Mouse (Mus musculus) cerebellum, adult 2 months (tissue): ENCODE measurements around the gene Iqgap2. TPM values are rescaled to one million over a fixed set of nuclear protein-coding genes. Genes with fewer than 3 reads are reported as not detected.

Experiments used
- DNase-seq, 2 experiments: peaks; one replicate each; pipeline ENCODE4 v3.0.0; 2021
- H3K27ac ChIP-seq: fragments of 200-500 bp; 2 replicates; pipeline ENCODE4 v1.5.1; 2012; ENCODE audit warnings: low read length, control low read depth, inconsistent platforms; ENCODE audit not compliant: insufficient read depth
- H3K27me3 ChIP-seq: fragments of 200-500 bp; 2 replicates; pipeline ENCODE4 v1.6.1; 2012; ENCODE audit warnings: inconsistent platforms, mild to moderate bottlenecking, low read length, moderate library complexity; ENCODE audit not compliant: control insufficient read depth, insufficient read depth
- H3K4me1 ChIP-seq: fragments of 200-500 bp; 2 replicates; pipeline ENCODE4 v1.6.1; 2011; ENCODE audit warnings: low read length; ENCODE audit not compliant: control insufficient read depth, insufficient read depth
- H3K4me3 ChIP-seq: fragments of 200-500 bp; replicated peaks from 2 replicates; pipeline ENCODE3; 2011; ENCODE audit warnings: mild to moderate bottlenecking, low read depth, low read length, control low read depth; ENCODE audit not compliant: insufficient read depth
- CTCF ChIP-seq: fragments of 200-500 bp; IDR thresholded peaks from 2 replicates; pipeline ENCODE4 v1.5.1; 2011; ENCODE audit warnings: low read depth, mild to moderate bottlenecking, control low read depth, low read length, moderate library complexity, borderline replicate concordance; ENCODE audit not compliant: insufficient read depth
- POLR2A ChIP-seq: fragments of 200-500 bp; IDR thresholded peaks from 2 replicates; pipeline ENCODE4 v1.6.1; 2011; ENCODE audit warnings: low read length, control low read depth, borderline replicate concordance; ENCODE audit not compliant: insufficient read depth
- WGBS: fragments of 180-500 bp; shearing (Covaris S2); methylation state at CpG from one replicate; pipeline ENCODE4 v1.1.7; 2018; 5-methylcytosine and 5-hydroxymethylcytosine counted together
- polyA plus RNA-seq: library from polyadenylated mRNA; depleted of rRNA; stranded (reverse); fragments of >200 nt; gene quantifications from 2 replicates; pipeline ENCODE4 v1.2.3, GENCODE M21; 2012

Gene Iqgap2
- polyA plus RNA-seq, 1 experiment: 1.3 TPM

DNA sequence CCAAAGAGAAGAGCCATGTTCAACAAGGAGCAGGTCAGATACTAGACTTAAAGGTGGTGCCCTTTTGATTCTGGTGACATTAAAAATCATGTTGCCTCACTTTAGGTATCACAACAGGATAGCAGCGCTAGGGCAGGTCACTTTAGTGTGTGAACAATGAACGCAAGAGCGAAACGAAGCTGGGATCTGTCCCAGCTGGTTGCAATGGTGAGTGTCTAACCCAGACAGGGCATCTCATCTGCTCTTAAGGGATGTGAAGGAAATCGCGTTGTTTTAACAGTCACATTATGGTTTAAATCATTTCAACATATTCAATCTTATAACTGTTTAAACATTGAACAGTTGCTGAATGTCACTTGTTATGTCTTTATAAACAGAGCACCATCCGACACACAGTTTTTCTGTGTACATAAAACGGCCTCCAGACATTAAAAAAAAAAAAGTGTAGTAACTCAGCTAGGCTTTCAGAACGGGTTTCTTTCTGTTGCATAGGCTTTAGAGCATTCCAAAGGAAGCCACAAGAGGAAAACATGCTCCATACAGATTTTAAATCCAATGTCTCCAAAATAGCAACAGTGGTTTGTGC lies 148.7 kb downstream of the Iqgap2 start:
- H3K4me3 ChIP-seq: no peak overlapping the region
- H3K27me3 ChIP-seq: no peaks in the 10 kb centered on the region
- 89% methylated on average over 9 of the region's 9 CpGs for WGBS
- no peaks in the 10 kb centered on the region for H3K4me1 ChIP-seq
- DNase-seq: no peak
- H3K27ac ChIP-seq: no peak overlapping the region
- no peak for TF ChIP-seq CTCF

DNA sequence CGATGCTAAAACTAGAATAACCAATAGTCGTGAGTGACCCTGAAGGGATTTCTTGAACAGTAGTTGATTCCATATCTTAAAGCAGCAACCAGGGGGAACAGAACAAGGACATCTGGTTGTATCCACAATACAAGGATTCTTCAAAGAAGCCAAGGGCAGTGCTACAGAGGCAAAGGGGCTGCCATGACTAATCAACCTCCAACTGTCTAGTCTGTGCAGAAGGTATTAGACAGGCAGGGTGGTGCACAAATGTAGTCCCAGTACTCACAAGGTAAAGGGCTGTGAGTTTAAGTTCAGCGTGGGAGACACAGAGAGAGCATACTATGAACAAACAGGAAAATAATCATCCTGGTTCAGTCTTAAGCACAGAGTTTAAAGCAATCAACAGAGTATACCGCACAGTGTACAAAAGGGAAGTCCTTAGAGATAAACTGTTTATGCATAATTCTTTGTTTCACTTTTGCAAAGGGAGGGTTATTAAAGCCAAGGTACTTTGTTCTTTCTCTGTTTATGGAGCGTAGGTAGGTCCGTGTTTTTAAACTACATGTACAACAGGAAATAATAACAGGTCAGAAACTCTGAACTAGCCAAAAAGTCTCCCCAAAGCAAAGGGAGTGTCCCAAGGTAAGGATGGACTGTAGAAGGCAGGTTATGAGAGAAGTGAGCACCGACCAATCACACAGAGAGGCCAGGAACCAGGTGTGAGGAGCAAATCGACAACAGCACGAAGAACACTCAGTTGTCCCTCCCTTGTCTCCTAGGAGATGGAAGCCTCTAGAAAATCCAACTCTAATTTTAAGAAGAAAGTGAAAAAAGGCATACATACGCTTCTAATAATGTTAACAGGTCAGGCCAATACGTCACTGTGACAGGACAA lies 149.7 kb downstream of the Iqgap2 start:
- Histone ChIP-seq H3K27me3 (no peaks in the 10 kb centered on the region), H3K4me3 (no peak overlapping the region), H3K27ac (no peak overlapping the region), H3K4me1 (no peaks in the 10 kb centered on the region)
- 93% methylated on average over 11 of the region's 11 CpGs for WGBS
- no peak for DNase-seq
- TF ChIP-seq CTCF: no peak
- TF ChIP-seq POLR2A: no peak

DNA sequence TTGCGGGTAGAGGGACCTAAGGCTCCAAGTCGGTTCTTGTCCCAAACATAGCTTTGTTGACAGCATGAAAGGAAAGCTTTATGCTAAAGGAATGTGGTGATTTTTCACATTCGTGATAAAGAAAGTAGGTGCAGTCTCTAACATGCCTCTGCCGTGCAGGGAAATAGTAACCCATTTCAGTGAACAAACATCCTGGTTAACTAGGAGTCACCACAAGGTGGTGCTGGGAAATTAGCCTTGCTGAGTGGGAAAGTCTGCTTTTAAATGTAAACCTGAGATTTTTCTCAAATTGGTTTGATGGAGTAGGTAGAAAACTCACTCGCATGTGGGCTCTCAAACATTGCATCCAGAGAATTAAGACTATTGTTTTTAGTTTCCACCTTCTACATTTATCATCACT lies 152.1 kb downstream of the Iqgap2 start:
- H3K4me1 ChIP-seq: no peaks in the 10 kb centered on the region
- no peak for DNase-seq
- WGBS: 76% methylated on average over 5 of the region's 5 CpGs
- no peak overlapping the region for H3K27ac ChIP-seq
- no peak overlapping the region for H3K4me3 ChIP-seq
- no peaks in the 10 kb centered on the region for H3K27me3 ChIP-seq
- TF ChIP-seq POLR2A (no peak), CTCF (no peak; the same call in 1 of the 2 replicates)

DNA sequence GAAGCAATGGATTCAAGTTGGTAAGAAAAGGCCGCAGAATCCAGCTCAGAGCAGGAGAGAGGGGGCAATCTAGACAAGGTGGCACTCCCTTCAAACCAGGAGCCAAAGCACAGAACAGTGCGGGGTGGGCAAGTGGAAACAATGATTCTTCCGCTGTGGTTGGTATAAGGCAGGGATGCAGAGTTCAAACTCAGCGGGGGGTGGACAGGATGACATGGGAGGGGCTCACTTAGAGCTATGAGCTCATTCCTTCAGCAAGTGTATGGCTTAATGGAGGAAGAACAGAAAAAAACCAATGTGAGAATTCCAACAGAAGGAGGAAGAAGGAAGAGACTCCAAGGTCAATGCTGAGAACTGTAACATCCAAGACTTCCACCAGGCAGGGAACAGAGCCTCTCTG lies 161.2 kb downstream of the Iqgap2 start:
- H3K4me1 ChIP-seq: no peaks in the 10 kb centered on the region
- no peak overlapping the region for H3K27ac ChIP-seq
- H3K27me3 ChIP-seq: no peaks in the 10 kb centered on the region
- no peak for DNase-seq
- no peak for TF ChIP-seq CTCF
- no peak for TF ChIP-seq POLR2A
- 87% methylated on average over 4 of the region's 4 CpGs for WGBS
- H3K4me3 ChIP-seq: no peak overlapping the region

DNA sequence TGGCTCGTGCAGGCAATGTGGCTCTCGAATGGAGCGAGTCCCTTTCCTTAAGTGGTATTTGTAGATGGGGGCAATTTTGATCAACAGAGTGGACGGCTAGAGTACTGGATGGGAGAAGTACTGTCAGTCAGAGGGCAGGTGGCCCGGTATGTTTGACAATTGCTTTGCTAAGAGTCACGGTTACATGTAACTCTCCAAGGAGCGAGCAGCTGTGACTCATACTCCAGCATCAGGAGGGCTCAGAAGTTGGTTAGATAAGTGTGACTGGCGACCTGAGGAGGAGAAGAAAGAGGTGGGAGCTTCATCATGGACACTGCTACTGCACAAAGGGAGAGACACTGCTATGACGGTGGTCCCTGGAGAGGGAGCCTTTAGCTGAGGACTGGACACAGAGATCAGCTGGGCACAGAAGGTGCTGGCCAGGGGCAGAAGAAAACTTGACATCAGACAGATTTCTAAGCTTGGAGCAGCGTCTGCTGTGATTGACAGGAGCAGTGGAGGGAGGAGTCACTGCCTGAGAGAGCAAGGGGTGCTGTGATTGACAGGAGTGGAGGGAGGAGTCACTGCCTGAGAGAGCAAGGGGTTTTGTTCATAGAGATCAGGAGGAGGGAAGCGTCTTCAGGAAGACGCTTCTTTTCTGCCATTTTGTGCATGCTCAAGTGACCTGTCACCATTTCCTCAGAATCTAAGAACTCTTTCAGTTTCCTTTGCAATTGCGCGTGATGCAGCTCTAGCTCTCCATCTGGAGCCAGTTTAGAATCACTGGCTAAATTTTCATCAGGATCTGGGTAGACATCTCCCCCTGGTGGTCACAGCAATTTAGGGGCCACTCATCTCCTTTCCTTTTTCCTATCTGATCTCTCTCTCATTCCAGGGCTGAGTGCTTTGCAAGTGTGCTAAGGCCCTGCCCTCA lies 172.1 kb downstream of the Iqgap2 start:
- no peaks in the 10 kb centered on the region for H3K27me3 ChIP-seq
- peak; percentile 53 for DNase-seq
- TF ChIP-seq CTCF (peak; percentile 50; the same call in 1 of the 2 replicates), POLR2A (no peak)
- H3K27ac ChIP-seq: no peak overlapping the region
- whole genome bisulfite sequencing: 54% methylated on average over 14 of the region's 14 CpGs
- H3K4me1 ChIP-seq: no peaks in the 10 kb centered on the region
- peak overlapping the region; percentile 37 for H3K4me3 ChIP-seq

DNA sequence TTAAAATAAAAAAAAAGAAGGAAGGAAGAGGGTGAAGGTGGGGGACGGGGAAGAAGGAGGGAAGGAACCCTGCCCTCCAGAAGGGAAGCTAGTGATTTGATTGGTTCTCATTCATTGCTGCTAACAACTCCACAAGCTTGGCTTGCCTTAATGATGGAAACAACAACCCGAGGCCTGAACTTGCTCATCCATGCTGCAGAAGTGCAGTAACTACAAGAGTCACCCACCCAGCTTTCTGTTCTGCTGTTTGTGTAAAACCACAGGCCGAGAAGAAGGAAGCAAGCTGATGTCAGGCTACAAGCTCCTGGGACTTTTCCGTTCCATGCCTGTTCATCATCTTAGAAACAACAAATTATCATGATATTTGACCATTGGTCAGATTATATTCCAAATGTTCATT lies 176.4 kb downstream of the Iqgap2 start:
- Histone ChIP-seq H3K4me1 (no peaks in the 10 kb centered on the region), H3K27me3 (no peaks in the 10 kb centered on the region), H3K4me3 (no peak overlapping the region), H3K27ac (no peak overlapping the region)
- DNase-seq: no peak
- TF ChIP-seq POLR2A: no peak
- TF ChIP-seq CTCF: no peak
- 78% methylated on average over 4 of the region's 4 CpGs for WGBS

DNA sequence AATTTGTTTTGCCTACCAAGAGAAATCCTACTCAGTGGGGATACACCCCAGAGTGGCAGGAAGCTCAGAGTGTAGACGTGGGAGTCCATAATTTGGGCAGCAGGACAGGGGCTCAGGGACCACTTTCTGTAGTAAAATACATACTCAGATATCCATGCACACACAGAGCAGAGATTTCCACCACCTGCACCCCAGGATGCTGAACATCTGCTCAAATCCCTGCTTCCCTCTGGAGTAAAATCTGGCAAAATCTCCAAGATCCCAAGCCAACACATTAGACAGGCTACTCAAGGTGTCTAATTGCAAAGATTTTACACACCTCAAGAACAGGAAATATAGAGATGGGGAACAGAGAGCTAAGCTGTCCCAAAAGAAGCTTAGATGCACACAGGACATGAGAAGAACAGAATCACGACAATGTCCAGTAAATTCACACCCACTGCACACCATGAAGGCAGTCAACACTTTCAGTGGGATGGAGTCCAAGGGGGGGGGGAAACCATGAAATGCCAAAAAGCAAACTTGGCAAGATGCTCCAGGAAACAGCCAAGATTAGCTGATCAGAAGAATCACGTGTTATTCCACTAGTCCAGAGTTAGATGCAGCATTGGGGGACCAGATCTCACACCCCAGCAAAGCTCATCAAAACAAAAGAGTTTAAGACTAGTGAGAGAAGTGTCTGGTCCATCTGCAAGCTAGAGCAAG lies 177.3 kb downstream of the Iqgap2 start:
- no peaks in the 10 kb centered on the region for H3K27me3 ChIP-seq
- WGBS: 21% methylated on average over 3 of the region's 3 CpGs
- no peak for DNase-seq
- no peaks in the 10 kb centered on the region for H3K4me1 ChIP-seq
- TF ChIP-seq POLR2A (no peak), CTCF (no peak)
- H3K4me3 ChIP-seq: no peak overlapping the region
- H3K27ac ChIP-seq: no peak overlapping the region
